ENCODE assay signal across 8 mouse cellular contexts in genomic region chr6:13606394-13606793, GRCm38 (mm10). TPM values are rescaled to one million over a fixed set of nuclear protein-coding genes. Genes with fewer than 3 reads are reported as not detected.
DNase-seq lines count a peak whose midpoint lies in the region; ATAC-seq and TF ChIP-seq lines count a peak whose summit lies in the region.

No protein-coding gene starts in this region.

- H3K36me3 ChIP-seq in heart, embryonic 13.5 days, result peaks cover 27% of the 10 kb centered on the region
- H3K36me3 ChIP-seq in embryonic facial prominence, embryonic 10.5 days (replicated peaks), result peaks cover 19% of the 10 kb centered on the region
- H3K36me3 ChIP-seq in hindbrain, postnatal 0 days (ENCODE audit: insufficient read depth, low read length), result no peaks in the 10 kb centered on the region
- peaks cover 13% of the 10 kb centered on the region for H3K36me3 ChIP-seq in midbrain, embryonic 14.5 days (ENCODE audit: control insufficient read depth, insufficient read depth, low read length)

- H3K4me3 ChIP-seq in heart, embryonic 13.5 days, result peak overlapping the region; percentile 85
- H3K4me3 ChIP-seq in embryonic facial prominence, embryonic 10.5 days, result peak overlapping the region; percentile 67
- peak overlapping the region; percentile 89 for H3K4me3 ChIP-seq in hindbrain, postnatal 0 days (ENCODE audit: low read length)
- peak overlapping the region; percentile 86 for H3K4me3 ChIP-seq in midbrain, embryonic 14.5 days (replicated peaks; ENCODE audit: low read depth, low read length)

- ATAC-seq in heart, embryonic 13.5 days (ENCODE audit: extremely low read depth, insufficient number of reproducible peaks, low FRiP score, low TSS enrichment), result no peak
- ATAC-seq in hindbrain, postnatal 0 days, result no peak
- no peak for ATAC-seq in midbrain, embryonic 14.5 days (ENCODE audit: low FRiP score, low TSS enrichment)

- no peaks in the 10 kb centered on the region for H3K9me3 ChIP-seq in heart, embryonic 13.5 days
- no peaks in the 10 kb centered on the region for H3K9me3 ChIP-seq in embryonic facial prominence, embryonic 10.5 days
- H3K9me3 ChIP-seq in hindbrain, postnatal 0 days (ENCODE audit: low read length), result no peaks in the 10 kb centered on the region
- H3K9me3 ChIP-seq in midbrain, embryonic 14.5 days (ENCODE audit: control insufficient read depth, low read length), result no peaks in the 10 kb centered on the region

- H3K27me3 ChIP-seq in heart, embryonic 13.5 days (replicated peaks), result no peaks in the 10 kb centered on the region
- H3K27me3 ChIP-seq in embryonic facial prominence, embryonic 10.5 days (replicated peaks; ENCODE audit: low read depth, poor library complexity, severe bottlenecking), result no peaks in the 10 kb centered on the region
- no peaks in the 10 kb centered on the region for H3K27me3 ChIP-seq in hindbrain, postnatal 0 days (ENCODE audit: insufficient read depth, low read length)
- H3K27me3 ChIP-seq in midbrain, embryonic 14.5 days (ENCODE audit: control insufficient read depth, insufficient read depth, low read length), result no peaks in the 10 kb centered on the region

- intact Hi-C loops in heart, postnatal 10 days (cut with DNase I), result no loop called here

- WGBS in heart, embryonic 13.5 days, result 61% methylated on average over 4 of the region's 4 CpGs
- 82% methylated on average over 4 of the region's 4 CpGs for WGBS in embryonic facial prominence, embryonic 10.5 days
- 81% methylated on average over 4 of the region's 4 CpGs for WGBS in hindbrain, postnatal 0 days
- 68% methylated on average over 4 of the region's 4 CpGs for WGBS in midbrain, embryonic 14.5 days

- peak overlapping the region; percentile 93 for H3K9ac ChIP-seq in heart, embryonic 13.5 days
- peak overlapping the region; percentile 93; the same call in 1 of the 2 replicates for H3K9ac ChIP-seq in hindbrain, postnatal 0 days (replicated peaks; ENCODE audit: low read length)
- H3K9ac ChIP-seq in midbrain, embryonic 14.5 days (replicated peaks; ENCODE audit: low read length), result peak overlapping the region; percentile 92; the same call in 1 of the 2 replicates

- peaks cover 41% of the 10 kb centered on the region for H3K4me1 ChIP-seq in heart, embryonic 13.5 days
- H3K4me1 ChIP-seq in embryonic facial prominence, embryonic 10.5 days, result peaks cover 21% of the 10 kb centered on the region
- peaks cover 12% of the 10 kb centered on the region for H3K4me1 ChIP-seq in hindbrain, postnatal 0 days (ENCODE audit: insufficient read depth, low read length)
- H3K4me1 ChIP-seq in midbrain, embryonic 14.5 days (ENCODE audit: control insufficient read depth, insufficient read depth, low read length), result peaks cover 19% of the 10 kb centered on the region

- H3K27ac ChIP-seq in heart, embryonic 13.5 days (replicated peaks), result peak overlapping the region; percentile 97
- peak overlapping the region; percentile 93; the same call in 1 of the 2 replicates for H3K27ac ChIP-seq in embryonic facial prominence, embryonic 10.5 days (replicated peaks)
- H3K27ac ChIP-seq in hindbrain, postnatal 0 days, result no peak overlapping the region
- no peak overlapping the region for H3K27ac ChIP-seq in midbrain, embryonic 14.5 days (replicated peaks; ENCODE audit: low read depth, low read length)

- H3K4me2 ChIP-seq in heart, embryonic 13.5 days, result peak overlapping the region; percentile 77
- H3K4me2 ChIP-seq in hindbrain, postnatal 0 days (ENCODE audit: low read depth, low read length), result peak overlapping the region; percentile 72
- peak overlapping the region; percentile 69 for H3K4me2 ChIP-seq in midbrain, embryonic 14.5 days (ENCODE audit: low read length)

- TF ChIP-seq CTCF in hindbrain, postnatal 0 days (IDR thresholded peaks at IDR 0.05; ENCODE audit: low read depth), result no peak

- no peak for DNase-seq in heart, postnatal 10 days
- DNase-seq in embryonic facial prominence, embryonic 10.5 days (ENCODE audit: low spot score), result no peak
- no peak for DNase-seq in hindbrain, postnatal 0 days (ENCODE audit: low spot score)
- DNase-seq in midbrain, embryonic 14.5 days, result no peak
- DNase-seq in MN1 (ENCODE audit: low spot score), result no peak
- no peak for DNase-seq in cerebellum, adult 8-10 months
- DNase-seq in embryo, embryonic 10.5 days (ENCODE audit: low spot score), result no peak

RNA-seq across cellular contexts. Expression of gene Tmem168, which starts 1.5 kb away (rescaled TPM):
- 26.9 and 29.4 TPM in 2 replicates for polyA plus RNA-seq in heart, embryonic 13.5 days (2015; fragmentation: Nextera tagmentation; extraction: Ambion mirVana)
- 10 to 100 TPM; 23.9 to 25.4 TPM for total RNA-seq in heart, postnatal 10 days (2021)
- polyA plus RNA-seq in embryonic facial prominence, embryonic 10.5 days (2016; fragmentation: Nextera tagmentation; extraction: Ambion mirVana), result 28.6 and 31.5 TPM in 2 replicates
- 13.9 and 16.7 TPM in 2 replicates for total RNA-seq in hindbrain, postnatal 0 days (2014; rRNA removed)
- polyA plus RNA-seq in hindbrain, postnatal 0 days (2015; fragmentation: Nextera tagmentation; extraction: Ambion mirVana), result 15.3 and 16.3 TPM in 2 replicates
- 18.0 and 24.7 TPM in 2 replicates for polyA plus RNA-seq in midbrain, embryonic 14.5 days (2014; fragmentation: Nextera tagmentation; extraction: Ambion mirVana)

Comparison
In these comparisons a context has a peak if more than half of its experiments do, and no peak if none do; other contexts are left out.
1. H3K27ac ChIP-seq: peak in heart, embryonic 13.5 days (single experiment) and embryonic facial prominence, embryonic 10.5 days (single experiment); none in hindbrain, postnatal 0 days (single experiment) and midbrain, embryonic 14.5 days (single experiment).
2. Peak in every context shown above with its lines, with median percentiles within 50 percentile points of each other: H3K4me2 ChIP-seq, H3K4me3 ChIP-seq and H3K9ac ChIP-seq.